Mouse (Mus musculus): ENCODE data around the gene Hist2h2ab.
"Not testable (repeated sequence)": the region's sequence is repeated elsewhere in the genome, so short reads cannot be mapped to it uniquely, and the experiment has no call there.

Hist2h2ab gene

DNA sequence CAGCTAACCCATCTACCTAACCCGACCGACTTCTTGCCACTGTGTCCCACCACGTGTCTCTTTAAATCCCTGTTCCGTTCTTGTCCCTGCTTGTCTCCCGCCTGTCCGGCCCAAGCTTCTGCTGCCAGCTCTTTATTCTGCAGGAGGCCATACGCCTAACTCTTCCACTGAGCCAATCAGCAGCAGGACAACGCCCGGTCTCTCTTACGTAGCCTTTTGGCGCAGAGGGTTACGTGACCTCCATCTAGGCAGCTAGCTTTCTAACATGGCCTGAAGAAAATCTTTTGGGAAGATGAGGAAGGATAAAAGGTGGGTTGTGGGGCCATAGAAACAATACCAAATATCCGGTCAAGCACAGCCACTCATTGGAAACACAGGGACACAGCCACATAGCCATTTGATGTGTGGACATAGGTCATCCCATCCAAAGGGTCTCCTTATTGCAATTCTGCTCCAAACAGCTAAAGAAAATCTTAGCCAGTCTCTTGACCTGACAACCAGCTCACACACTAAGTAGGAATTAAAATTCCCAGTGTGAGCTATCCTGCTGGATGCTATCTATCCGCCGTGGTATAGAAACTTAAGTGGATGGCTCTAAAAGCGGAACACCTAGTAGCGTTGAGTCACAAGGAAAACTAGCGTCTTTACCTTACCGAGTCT is 42.7 kb downstream of the Hist2h2ab start:
- peak; percentile 86 for DNase-seq (ENCODE audit: low spot score)

DNA sequence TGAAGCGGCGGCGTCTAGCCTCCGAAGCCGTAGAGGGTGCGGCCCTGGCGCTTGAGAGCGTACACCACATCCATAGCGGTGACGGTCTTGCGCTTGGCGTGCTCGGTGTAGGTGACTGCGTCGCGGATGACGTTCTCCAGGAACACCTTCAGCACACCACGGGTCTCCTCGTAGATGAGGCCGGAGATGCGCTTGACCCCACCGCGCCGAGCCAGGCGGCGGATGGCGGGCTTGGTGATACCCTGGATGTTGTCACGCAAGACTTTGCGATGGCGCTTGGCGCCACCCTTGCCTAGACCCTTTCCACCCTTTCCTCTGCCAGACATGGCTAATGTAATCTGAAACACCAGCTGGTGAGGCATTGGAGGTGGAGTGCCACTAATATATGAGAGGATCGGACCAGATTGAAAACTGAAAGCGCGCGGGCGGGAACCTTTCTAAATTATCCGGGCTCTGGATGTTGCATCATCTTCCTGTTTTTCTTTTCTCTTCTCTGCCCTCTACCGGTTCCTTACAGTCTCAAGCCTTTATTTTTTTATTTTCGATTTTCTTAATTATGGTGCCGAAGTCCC is 43.4 kb downstream of the Hist2h2ab start, which contains the start of gene Hist2h4:
Hist2h4 (minus strand) TSS at position 333 of the 572 bp plus-strand sequence.
- DNase-seq (ENCODE audit: low spot score), result peak; percentile 97

DNA sequence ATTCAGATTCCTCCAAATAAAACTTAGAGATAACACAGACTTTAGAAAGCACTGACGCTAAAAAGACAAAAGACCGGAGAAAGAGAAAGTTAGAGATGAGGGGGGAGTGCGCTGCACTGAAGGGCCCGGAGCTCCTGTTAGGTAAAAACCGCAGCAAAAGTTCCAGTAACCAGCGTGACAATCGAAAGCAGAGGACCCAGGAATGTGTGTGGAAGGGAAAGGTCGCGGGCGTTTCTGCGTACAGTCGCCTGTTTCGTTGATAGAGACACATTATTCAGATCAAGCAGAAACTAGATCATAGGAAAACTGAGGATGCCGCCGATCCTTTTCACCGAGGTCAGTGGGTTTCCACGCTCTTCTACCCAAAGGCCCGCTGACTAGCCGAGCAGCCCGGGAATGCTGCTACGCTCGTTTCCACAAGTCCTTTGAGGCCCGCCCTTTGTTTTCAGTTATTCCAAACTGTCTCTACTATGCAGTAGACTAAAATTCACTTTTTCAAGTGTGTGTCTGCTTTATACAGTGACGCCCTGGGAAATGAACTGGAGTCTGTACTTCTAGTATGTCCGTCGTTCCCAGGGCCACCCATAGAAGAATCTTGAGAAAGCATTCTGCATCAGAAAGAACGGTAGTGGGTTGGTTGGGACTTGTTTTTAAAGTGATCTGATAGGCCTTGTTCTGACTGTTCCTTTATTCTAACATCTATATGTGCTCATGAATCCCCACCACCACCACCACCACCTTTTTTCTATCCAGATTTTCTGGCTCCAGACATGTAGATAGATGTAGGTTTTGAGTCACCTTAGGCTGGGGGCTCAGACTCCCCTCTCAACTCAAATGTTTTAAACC is 44.1 kb downstream of the Hist2h2ab start:
- peak; percentile 75 for DNase-seq (ENCODE audit: low spot score)

DNA sequence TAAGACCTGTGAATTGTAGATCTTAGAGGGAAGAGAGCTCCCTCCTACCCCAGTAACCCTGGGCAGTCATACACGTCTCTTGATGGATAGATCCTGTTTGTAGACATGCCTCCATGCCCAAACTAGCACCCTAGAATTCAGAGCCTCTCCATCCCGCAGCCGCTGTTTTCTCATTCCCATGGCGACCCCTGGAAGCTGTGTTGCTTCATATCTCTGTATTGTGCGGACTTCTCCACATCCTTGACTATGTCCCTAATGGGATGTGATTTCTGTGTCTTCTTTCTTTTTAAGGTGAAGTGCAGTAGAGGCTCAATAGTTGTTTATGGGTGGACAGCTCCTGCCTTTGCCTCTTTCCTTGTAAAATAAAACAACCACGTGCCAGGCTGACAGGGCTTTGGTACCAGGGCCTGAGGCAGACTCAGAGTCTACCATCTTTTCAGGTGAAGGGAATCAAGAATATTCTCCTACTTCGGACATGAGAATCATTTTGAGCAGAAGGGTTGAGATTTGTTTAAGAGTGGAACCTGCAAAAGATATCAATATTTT is 44.8 kb downstream of the Hist2h2ab start:
- no peak for DNase-seq (ENCODE audit: low spot score)

DNA sequence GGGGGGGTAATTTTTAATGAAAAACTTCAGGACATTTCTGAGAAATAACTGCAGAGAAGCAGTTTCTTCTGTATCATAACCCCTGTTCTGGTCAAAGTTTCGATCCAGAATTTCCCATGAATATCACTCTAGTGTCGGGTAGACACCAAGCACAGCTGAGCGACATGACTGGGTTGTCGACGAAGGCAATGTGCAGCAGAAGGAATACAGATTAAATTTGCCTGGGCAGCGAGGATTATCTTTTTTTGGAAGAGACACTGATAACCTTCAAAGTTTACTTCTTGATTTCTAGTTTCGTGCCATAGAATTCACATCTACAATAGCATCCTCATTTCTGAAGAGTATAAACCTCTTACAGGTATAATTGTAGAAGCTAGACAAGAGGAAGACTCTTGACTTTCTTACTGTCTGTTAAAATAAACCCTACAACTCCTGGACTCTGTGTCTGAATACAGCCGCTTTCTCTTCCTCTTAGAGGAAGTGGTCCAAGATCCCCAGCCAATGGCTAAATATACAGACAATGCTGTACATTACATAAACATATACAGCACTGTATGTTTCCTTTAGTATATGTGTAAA is 46.6 kb downstream of the Hist2h2ab start:
- no peak for DNase-seq (ENCODE audit: low spot score)

DNA sequence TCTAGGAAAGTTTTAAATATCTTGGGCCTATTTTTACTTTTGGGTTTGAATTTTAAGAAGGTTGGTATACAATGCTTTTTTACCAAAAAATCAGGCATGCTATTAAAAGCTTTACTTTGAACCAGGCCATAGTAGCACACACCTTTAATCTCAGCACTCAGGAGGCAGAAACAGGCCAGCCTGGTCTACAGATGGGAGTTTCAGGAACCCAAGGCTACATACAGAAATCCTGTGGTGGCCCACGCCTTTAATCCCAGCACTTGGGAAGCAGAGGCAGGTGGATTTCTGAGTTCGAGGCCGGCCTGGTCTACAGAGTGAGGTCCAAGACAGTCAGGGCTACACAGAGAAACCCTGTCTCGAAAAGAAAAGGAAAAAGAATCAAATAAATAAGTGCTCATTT is 47.9 kb downstream of the Hist2h2ab start:
- no peak for DNase-seq (ENCODE audit: low spot score)

DNA sequence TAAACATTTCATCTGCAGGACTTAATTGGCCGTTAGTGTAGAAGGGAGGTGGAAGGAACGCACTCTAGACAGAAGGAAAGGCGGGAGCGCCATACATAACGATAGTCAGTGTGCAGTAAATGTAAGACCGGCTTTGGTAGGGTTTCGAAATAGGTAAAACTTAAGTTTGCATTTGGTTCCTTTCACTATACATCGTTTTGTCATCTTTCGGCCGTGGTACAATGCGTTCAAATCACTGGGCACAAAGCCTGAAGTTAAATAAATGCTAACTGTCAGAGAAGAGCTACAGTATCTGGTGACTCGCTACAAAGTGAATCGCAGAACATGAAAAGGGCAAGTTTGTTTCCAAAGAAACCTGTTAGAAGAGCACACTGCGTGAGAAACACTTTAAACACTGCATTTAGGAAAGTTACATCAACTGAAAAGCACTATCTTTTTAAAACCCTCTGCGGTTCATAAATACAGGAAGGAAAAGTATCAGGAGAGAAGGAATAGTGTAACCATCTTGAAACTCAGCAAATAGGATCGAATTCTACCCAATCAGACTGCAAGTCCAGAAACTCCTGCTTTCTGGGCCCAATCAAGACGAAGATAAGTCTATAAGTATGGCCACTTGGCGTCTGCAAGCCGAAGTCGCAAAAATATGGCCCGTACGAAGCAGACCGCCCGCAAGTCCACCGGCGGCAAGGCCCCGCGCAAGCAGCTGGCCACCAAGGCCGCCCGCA is 48.5 kb downstream of the Hist2h2ab start, which contains the start of gene Hist2h3b:
Hist2h3b (plus strand) TSS at position 604 of the 725 bp plus-strand sequence.
- peak; percentile 90 for DNase-seq (ENCODE audit: low spot score)

DNA sequence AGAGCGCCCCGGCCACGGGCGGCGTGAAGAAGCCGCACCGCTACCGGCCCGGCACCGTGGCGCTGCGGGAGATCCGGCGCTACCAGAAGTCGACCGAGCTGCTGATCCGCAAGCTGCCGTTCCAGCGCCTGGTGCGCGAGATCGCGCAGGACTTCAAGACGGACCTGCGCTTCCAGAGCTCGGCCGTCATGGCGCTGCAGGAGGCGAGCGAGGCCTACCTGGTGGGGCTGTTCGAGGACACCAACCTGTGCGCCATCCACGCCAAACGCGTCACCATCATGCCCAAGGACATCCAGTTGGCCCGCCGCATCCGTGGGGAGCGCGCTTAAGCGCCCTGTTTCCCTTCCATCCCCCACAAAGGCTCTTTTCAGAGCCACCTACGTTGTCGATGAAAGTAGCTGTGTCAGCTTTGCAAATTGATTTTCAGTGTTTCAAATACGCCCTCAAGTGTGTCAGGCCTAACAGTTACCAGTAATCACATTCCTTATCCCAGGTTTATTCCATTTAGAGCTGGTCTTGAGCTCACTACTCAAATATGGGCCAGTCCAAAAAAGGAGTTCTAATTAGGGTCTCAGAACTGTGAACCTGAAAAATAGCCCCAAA is 49.2 kb downstream of the Hist2h2ab start:
- DNase-seq (ENCODE audit: low spot score), result not testable (repeated sequence)
